Mouse (Mus musculus): ENCODE results near the gene Fam189b.

The Fam189b gene

DNA sequence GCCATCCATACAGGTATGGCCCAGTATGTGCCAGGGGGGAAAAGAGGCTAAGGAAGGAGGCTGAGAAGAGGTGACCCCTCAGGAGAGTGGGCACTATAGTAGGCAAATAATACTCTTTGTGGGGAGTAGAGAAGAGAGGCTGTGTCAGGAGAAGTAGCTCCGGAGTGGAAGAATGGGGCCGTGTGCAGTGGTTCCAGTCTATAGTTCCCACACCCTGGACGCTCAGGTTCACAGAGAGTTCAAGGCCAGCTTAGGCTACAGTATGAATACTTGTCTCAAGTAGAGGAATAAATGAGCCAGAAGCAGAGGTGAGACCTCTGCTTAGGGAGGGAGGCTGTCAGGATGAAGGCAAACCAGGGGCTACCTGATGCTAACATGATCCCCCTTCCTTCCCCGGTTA lies 46.3 kb downstream of the Fam189b start:
- no peak for DNase-seq (ENCODE audit: low spot score in 2 of 2)

DNA sequence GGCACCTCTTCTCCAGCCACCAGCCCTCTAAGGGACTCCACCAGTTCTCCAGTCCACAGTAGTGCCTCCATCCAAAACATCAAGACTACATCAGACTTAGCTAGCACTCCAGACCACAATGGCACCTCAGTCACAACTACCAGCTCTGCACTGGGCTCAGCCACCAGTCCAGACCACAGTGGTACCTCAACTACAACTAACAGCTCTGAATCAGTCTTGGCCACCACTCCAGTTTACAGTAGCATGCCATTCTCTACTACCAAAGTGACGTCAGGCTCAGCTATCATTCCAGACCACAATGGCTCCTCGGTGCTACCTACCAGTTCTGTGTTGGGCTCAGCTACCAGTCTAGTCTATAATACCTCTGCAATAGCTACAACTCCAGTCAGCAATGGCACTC lies 47.6 kb downstream of the Fam189b start:
- DNase-seq (ENCODE audit: low spot score in 2 of 2) = no peak

GRCm38 (mm10) chr3:89231345-89231744 lies 48.4 kb downstream of the Fam189b start:
- no peak for DNase-seq (ENCODE audit: low spot score in 2 of 2)

GRCm38 (mm10) chr3:89231772-89232275 lies 48.9 kb downstream of the Fam189b start:
- DNase-seq (ENCODE audit: low spot score in 2 of 2) = no peak

DNA sequence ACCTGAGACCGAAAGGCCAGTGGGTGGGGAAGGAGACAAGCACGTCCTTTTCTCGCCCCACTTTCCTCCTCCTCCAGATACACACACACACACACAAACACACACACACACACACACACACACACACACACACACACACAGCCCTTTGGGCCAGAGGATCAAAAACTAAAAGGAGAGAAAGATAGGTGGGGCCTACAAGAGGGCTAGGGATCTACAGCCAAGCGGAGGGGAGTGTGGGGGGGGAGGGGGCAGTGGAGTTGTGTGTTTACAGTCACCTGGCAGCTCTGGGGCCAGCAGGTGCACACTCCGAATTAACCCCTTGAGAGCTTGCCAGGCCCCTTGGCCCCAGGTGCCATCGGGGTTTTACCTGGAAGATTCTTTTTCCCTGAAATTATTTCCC lies 49.7 kb downstream of the Fam189b start:
- no peak for DNase-seq (ENCODE audit: low spot score in 2 of 2)

DNA sequence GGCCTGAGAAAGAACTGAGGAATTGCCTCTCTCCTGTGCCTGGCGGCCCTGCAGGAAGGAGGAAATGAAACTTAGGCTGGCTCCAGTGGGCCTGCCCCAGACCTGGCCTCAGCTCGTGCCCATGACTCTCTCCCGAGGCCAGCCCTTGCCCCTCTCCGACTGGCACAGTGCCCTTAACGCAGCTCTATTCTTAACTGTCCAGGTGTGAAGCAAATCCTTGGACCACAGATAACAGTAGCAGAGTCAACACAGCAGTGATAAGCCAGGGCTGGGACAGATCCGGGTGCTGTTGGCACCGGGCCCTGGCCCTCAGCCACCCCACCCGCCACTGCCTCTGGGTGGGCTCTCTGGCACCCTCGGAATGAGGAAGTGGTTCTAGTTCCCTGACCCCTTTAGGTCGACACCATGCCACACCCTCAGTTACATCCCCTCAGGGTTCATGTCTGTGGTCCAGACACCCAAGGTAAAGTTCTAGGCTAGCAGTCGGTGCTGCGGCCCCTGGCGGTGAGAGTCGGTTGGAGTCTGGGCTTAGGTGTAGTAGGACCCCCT lies 50.7 kb downstream of the Fam189b start:
- no peak for DNase-seq (ENCODE audit: low spot score in 2 of 2)

- DNase-seq (ENCODE audit: low spot score in 2 of 2) = no peak
These were observed 53.6 kb downstream of the Fam189b start for GRCm38 (mm10) chr3:89236516-89236915.

DNA sequence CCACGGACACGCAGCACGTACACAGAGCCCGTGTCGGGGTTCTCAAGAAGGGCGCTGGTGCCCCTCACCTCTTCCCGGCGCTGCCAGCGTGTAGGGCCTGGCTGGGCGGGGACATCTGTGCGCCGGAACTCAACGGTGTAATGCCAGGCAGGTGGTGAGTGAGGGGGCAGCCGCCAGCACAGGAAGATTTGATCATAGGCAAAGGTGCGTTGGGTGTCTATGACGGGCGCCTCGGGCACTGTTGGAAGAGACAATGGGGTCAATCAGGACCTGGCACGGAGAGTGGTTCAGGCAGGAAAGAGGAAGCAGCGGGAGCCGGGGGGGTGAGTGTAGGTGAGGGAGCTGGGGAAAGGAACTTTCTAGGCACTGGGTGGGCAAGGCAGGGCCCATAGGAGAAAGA lies 54.7 kb downstream of the Fam189b start:
- DNase-seq (ENCODE audit: low spot score in 2 of 2) = no peak

DNA sequence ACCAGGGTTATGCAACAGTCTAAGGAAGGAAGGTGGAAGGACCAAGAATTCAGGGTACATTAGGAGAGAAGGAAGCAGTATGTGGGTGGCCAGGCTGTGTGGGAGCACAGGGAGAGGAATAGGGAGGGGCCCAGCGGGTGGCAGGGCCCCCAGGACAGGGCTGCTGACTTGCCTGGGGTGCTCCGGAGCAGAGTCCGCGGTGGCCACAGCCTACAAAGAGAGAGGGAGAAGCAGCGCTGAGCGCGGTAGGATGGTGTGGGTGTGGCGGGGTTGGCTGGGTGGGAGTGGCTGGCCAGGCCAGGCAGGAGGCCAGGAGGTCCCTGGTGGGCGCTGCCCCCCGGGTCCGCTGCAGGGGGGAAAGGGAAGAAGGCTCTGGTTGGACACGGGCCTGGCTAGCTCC lies 55.6 kb downstream of the Fam189b start:
- DNase-seq (ENCODE audit: low spot score in 2 of 2) = no peak
